Mouse (Mus musculus): Measurements from ENCODE around the gene Pip4k2a. TPM values are rescaled to one million over a fixed set of nuclear protein-coding genes. Genes with fewer than 3 reads are reported as not detected.

The Pip4k2a gene
- polyA plus RNA-seq, 1 experiment from 2014 or later, result 8.3 TPM

DNA sequence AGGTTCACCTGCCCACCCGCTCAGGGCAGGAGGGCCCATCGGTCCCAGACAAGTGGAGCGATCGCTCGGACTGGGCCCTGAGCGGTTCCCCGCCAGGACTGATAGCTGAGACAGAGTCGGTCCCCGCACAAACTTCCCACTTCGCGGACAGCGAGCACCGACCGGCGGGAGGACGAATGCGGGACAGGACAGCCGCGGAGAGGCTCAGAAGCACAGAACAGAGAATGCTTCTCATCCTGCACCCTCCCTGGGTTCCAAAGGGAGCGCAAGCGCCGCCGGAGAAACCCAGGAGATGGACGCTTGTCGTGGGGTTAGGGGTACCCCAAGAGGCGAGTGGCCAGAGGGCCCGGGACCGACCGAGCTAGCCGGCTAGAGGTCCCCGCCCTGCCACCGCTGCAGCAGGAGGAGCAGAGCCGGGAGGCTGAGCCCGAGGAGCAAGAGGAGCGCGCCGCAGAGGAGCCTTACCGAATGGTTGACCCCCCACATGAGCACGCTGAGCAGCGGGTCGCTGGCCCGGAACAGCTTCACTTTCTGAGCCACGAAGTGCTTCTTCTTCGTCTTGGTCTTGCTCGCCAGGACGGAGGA is 447 bp downstream of the Pip4k2a start:
- H3K27me3 ChIP-seq, result peaks cover 12% of the 10 kb centered on the region
- H3K4me1 ChIP-seq (replicated peaks), result peaks cover 22% of the 10 kb centered on the region
- peak overlapping the region; percentile 93 for H3K27ac ChIP-seq
- no peaks in the 10 kb centered on the region for H3K36me3 ChIP-seq
- H3K9me3 ChIP-seq, result no peaks in the 10 kb centered on the region
- H3K4me2 ChIP-seq (replicated peaks), result peak overlapping the region; percentile 96
- H3K4me3 ChIP-seq (replicated peaks), result peak overlapping the region; percentile 63
- ATAC-seq, result peak; percentile 81
- peak overlapping the region; percentile 75 for H3K9ac ChIP-seq (replicated peaks)
- under 1% methylated on average over 46 of the region's 46 CpGs for WGBS

- Histone ChIP-seq H3K4me1 (replicated peaks) (peaks cover 22% of the 10 kb centered on the region), H3K9ac (replicated peaks) (peak overlapping the region; percentile 75), H3K9me3 (peaks cover under 1% of the 10 kb centered on the region; the same call in 1 of the 2 replicates), H3K27ac (no peak overlapping the region), H3K4me2 (replicated peaks) (peak overlapping the region; percentile 96), H3K36me3 (no peaks in the 10 kb centered on the region), H3K27me3 (peaks cover 12% of the 10 kb centered on the region), H3K4me3 (replicated peaks) (peak overlapping the region; percentile 63)
- under 1% methylated on average over 25 of the region's 25 CpGs for WGBS
- ATAC-seq, result no peak
Measured at GRCm38 (mm10) chr2:18996451-18997211, 1.3 kb downstream of the Pip4k2a start.

GRCm38 (mm10) chr2:18992512-18993510 is 5.1 kb downstream of the Pip4k2a start:
- WGBS, result 80% methylated on average over 7 of the region's 7 CpGs
- Histone ChIP-seq H3K9ac (replicated peaks) (no peak overlapping the region), H3K4me1 (replicated peaks) (peaks cover 15% of the 10 kb centered on the region), H3K4me3 (replicated peaks) (no peak overlapping the region), H3K27ac (no peak overlapping the region), H3K36me3 (no peaks in the 10 kb centered on the region), H3K4me2 (replicated peaks) (no peak overlapping the region), H3K27me3 (peaks cover 5% of the 10 kb centered on the region; the same call in 1 of the 2 replicates), H3K9me3 (peaks cover 8% of the 10 kb centered on the region; the same call in 1 of the 2 replicates)
- no peak for ATAC-seq

DNA sequence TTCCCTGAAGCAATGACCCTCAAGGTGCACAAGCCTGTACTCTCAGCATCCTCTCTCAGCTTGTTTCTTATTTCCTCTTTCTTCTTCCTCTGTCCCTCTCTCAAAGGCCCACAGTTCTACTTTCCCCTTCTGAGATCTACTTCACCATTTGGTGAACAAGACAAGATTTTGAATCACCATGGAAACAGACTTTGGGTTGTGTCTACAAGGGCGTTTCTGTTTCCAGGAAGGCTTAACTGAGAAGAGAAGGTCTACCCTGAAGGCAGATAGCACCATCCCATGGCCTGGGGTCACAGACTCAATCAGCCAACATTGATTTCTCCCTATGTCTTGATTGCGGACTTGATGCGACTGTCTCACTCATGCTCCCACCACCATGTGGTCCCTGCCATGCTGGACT is 9.0 kb downstream of the Pip4k2a start:
- Histone ChIP-seq H3K27me3 (no peaks in the 10 kb centered on the region), H3K4me3 (replicated peaks) (no peak overlapping the region), H3K27ac (no peak overlapping the region), H3K4me1 (replicated peaks) (no peaks in the 10 kb centered on the region), H3K4me2 (replicated peaks) (no peak overlapping the region), H3K9me3 (peaks cover 8% of the 10 kb centered on the region; the same call in 1 of the 2 replicates), H3K36me3 (no peaks in the 10 kb centered on the region), H3K9ac (replicated peaks) (no peak overlapping the region)
- no peak for ATAC-seq
- 95% methylated on average over 3 of the region's 3 CpGs for WGBS

- Histone ChIP-seq H3K27ac (no peak overlapping the region), H3K4me2 (replicated peaks) (no peak overlapping the region), H3K9ac (replicated peaks) (no peak overlapping the region), H3K36me3 (no peaks in the 10 kb centered on the region), H3K4me3 (replicated peaks) (no peak overlapping the region), H3K9me3 (0 out of 2 replicates have a peak, but pooled peaks cover 3% of the 10 kb centered on the region), H3K27me3 (no peaks in the 10 kb centered on the region), H3K4me1 (replicated peaks) (no peaks in the 10 kb centered on the region)
- ATAC-seq, result no peak
- WGBS, result 82% methylated on average over 3 of the region's 3 CpGs
Measured at GRCm38 (mm10) chr2:18985506-18985905, 12.4 kb downstream of the Pip4k2a start.

DNA sequence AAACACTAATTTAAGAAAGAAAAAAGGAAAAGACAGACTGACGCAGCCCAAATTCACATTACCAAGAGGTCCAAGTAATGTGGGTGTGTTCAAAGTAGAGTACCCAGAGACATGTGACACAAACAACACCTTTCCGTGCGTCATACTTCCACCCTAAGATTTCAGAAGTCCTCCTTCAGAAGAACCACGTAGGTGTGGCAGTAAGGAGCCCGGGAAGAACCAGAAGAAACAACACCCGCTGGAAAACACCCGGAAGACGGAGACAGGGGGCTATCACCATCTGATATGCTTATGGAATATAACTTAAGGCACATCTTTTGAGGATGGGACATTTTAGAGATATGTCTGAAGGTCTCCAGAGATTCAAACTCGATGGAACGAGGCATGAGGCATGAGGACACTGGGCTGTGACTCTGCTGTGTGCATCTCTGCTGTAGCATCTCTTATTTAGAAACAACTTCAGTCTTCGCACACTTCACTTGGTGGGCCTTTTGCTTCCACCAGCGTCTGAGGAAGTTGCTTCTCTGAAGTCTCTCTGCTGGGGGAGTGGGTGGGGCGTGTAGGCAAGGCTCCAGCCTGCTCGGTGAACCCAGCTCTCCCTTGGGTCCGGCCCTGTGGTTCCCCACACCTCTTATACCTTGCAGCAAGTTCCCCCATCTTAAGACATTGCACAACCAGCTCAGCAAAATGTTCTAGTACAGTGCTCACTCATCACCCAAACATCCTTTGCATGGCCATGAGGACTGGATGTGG is 13.7 kb downstream of the Pip4k2a start:
- no peak for ATAC-seq
- no peak overlapping the region for H3K27ac ChIP-seq
- no peaks in the 10 kb centered on the region for H3K27me3 ChIP-seq
- 0 out of 2 replicates have a peak, but pooled peaks cover 3% of the 10 kb centered on the region for H3K9me3 ChIP-seq
- no peak overlapping the region for H3K9ac ChIP-seq (replicated peaks)
- H3K4me1 ChIP-seq (replicated peaks), result peaks cover 5% of the 10 kb centered on the region; the same call in 1 of the 2 replicates
- no peak overlapping the region for H3K4me2 ChIP-seq (replicated peaks)
- no peak overlapping the region for H3K4me3 ChIP-seq (replicated peaks)
- WGBS, result 94% methylated on average over 15 of the region's 15 CpGs
- no peaks in the 10 kb centered on the region for H3K36me3 ChIP-seq

DNA sequence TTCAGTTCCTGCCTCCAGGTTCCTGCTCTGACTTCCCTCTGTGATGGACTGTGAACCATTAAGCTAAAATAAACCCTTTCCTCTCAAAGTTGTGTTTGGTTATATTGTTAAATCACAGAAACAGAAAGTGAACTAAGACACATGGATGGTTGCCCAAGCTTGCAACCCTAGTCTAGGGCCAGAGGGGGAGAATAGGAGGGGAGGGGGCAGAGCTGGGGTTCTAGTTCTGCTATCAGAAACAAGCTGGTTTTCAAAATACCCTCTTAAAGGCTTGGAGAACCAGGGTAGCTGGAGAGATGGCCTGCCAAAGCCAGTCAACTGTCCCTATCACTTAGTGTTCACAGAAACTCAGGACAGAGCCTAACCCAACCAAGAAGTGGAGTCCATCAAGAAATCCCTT is 14.4 kb downstream of the Pip4k2a start:
- H3K27ac ChIP-seq, result no peak overlapping the region
- no peaks in the 10 kb centered on the region for H3K36me3 ChIP-seq
- no peak for ATAC-seq
- no peak overlapping the region for H3K4me2 ChIP-seq (replicated peaks)
- no peak overlapping the region for H3K4me3 ChIP-seq (replicated peaks)
- no peak overlapping the region for H3K9ac ChIP-seq (replicated peaks)
- H3K9me3 ChIP-seq, result no peaks in the 10 kb centered on the region
- no peaks in the 10 kb centered on the region for H3K27me3 ChIP-seq
- peaks cover 5% of the 10 kb centered on the region; the same call in 1 of the 2 replicates for H3K4me1 ChIP-seq (replicated peaks)

- Histone ChIP-seq H3K4me1 (replicated peaks) (peaks cover 5% of the 10 kb centered on the region; the same call in 1 of the 2 replicates), H3K9me3 (no peaks in the 10 kb centered on the region), H3K4me2 (replicated peaks) (no peak overlapping the region), H3K27ac (no peak overlapping the region), H3K4me3 (replicated peaks) (no peak overlapping the region), H3K27me3 (no peaks in the 10 kb centered on the region), H3K36me3 (no peaks in the 10 kb centered on the region), H3K9ac (replicated peaks) (no peak overlapping the region)
- 86% methylated on average over 6 of the region's 6 CpGs for WGBS
- no peak for ATAC-seq
Measured at GRCm38 (mm10) chr2:18982581-18982980, 15.3 kb downstream of the Pip4k2a start.

DNA sequence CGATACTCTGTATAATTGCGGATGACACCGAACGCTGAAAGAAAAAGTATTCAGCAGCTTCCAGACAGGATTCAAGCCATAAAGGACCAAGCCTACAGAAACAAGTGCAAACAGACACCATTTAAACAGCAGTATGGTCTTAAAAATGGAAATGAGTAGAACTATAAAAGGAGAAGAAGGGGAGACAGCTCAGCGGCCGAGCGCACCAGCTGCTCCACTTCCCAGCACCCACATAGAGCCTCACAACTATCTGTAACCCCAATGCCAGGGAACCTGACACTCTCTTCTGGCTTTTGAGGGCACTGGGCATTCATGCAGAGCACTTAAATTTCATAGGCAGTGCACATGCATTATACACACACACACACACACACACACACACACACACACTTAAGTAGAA is 18.3 kb downstream of the Pip4k2a start:
- Histone ChIP-seq H3K27me3 (no peaks in the 10 kb centered on the region), H3K4me3 (replicated peaks) (no peak overlapping the region), H3K4me1 (replicated peaks) (peaks cover 10% of the 10 kb centered on the region), H3K9ac (replicated peaks) (no peak overlapping the region), H3K4me2 (replicated peaks) (no peak overlapping the region), H3K27ac (no peak overlapping the region), H3K36me3 (no peaks in the 10 kb centered on the region), H3K9me3 (no peaks in the 10 kb centered on the region)
- no peak for ATAC-seq
- WGBS, result 78% methylated on average over 7 of the region's 7 CpGs

GRCm38 (mm10) chr2:18979046-18979445 is 18.9 kb downstream of the Pip4k2a start:
- WGBS, result 85% methylated on average over 4 of the region's 4 CpGs

GRCm38 (mm10) chr2:18977201-18977805 is 20.6 kb downstream of the Pip4k2a start:
- H3K4me3 ChIP-seq (replicated peaks), result no peak overlapping the region
- peaks cover 10% of the 10 kb centered on the region for H3K4me1 ChIP-seq (replicated peaks)
- H3K27ac ChIP-seq, result no peak overlapping the region
- no peak for ATAC-seq
- H3K4me2 ChIP-seq (replicated peaks), result no peak overlapping the region
- no peak overlapping the region for H3K9ac ChIP-seq (replicated peaks)
- no peaks in the 10 kb centered on the region for H3K27me3 ChIP-seq
- H3K36me3 ChIP-seq, result no peaks in the 10 kb centered on the region
- 0 out of 2 replicates have a peak, but pooled peaks cover 5% of the 10 kb centered on the region for H3K9me3 ChIP-seq
- 84% methylated on average over 10 of the region's 10 CpGs for WGBS

More at GRCm38 (mm10) chr2:18979046-18979445, 18.9 kb downstream of the Pip4k2a start:
- H3K27me3 ChIP-seq, result no peaks in the 10 kb centered on the region
- no peak overlapping the region for H3K27ac ChIP-seq
- H3K4me2 ChIP-seq (replicated peaks), result no peak overlapping the region
- ATAC-seq, result no peak
- no peak overlapping the region for H3K9ac ChIP-seq (replicated peaks)
- H3K4me1 ChIP-seq (replicated peaks), result peaks cover 10% of the 10 kb centered on the region
- H3K4me3 ChIP-seq (replicated peaks), result no peak overlapping the region
- no peaks in the 10 kb centered on the region for H3K9me3 ChIP-seq
- no peaks in the 10 kb centered on the region for H3K36me3 ChIP-seq

All from midbrain, embryonic 13.5 days (tissue).